Mouse (Mus musculus) activated CD4-positive, CD25-positive, alpha-beta regulatory T cell, adult 9 weeks (primary cell): Measurements from ENCODE around the gene D430041D05Rik. TPM values are rescaled to one million over a fixed set of nuclear protein-coding genes. Genes with fewer than 3 reads are reported as not detected.

Source experiments
- polyA plus RNA-seq: library from polyadenylated mRNA; unstranded; fragments of 100-300 nt; shearing (Covaris generic); gene quantifications from one replicate; pipeline ENCODE4 v1.2.1, GENCODE M21; 2017

Gene D430041D05Rik
- not detected for polyA plus RNA-seq

GRCm38 (mm10) chr2:104410963-104411545, at the start of gene D430041D05Rik:
Gene D430041D05Rik (minus strand): TSS chr2:104411013.

GRCm38 (mm10) chr2:104122505-104123378, 288.1 kb downstream of the D430041D05Rik start, which contains the start of gene A930018P22Rik:
Gene A930018P22Rik (plus strand): TSS chr2:104122769.

DNA sequence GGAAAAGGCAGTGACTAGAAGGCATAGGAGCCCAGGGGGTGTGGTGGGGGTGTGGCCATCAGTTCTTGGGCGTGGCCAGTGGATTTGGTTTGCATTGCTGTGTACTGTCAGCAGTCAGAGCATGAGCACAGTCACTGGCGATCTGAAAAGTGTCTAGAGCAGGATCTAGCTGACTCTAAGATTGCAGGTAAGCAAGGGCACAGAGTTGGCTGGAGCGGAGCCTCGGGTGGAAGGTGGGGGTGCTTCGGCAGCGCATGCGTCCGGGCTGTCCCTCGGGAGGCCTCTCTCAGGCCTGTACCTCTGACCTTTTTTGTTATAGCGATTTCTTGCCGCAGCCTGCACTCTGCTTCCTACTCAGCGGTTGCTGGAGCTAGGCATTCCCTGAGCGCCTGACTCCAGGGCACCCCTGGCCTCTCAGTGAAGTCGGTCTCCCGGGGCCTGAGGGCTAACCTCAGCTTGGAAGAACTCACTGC, 315.0 kb downstream of the D430041D05Rik start, which contains the start of gene Cd59a:
TSS of gene Cd59a (plus strand) at position 61 of the 473 bp plus-strand sequence.

Other genes with a start within 250 kb of the D430041D05Rik start
- 10.4 TPM for gene Hipk3, start 83.4 kb upstream of the D430041D05Rik start, polyA plus RNA-seq
- gene Cstf3, start 179.5 kb upstream of the D430041D05Rik start, polyA plus RNA-seq, result 80.2 TPM